Mouse (Mus musculus) E14TG2a.4 (cell line): ENCODE measurements around the gene Ust.

Source experiments
- CTCF ChIP-seq: conservative IDR thresholded peaks from 2 replicates; pipeline ENCODE4 v1.5.1; 2014; ENCODE audit warnings: low read length
- NANOG ChIP-seq: IDR thresholded peaks from 2 replicates; pipeline ENCODE4 v1.6.1; 2014; ENCODE audit warnings: borderline replicate concordance, low read length, mixed read lengths
- POU5F1 ChIP-seq: IDR thresholded peaks from 2 replicates; pipeline ENCODE4 v1.6.1; 2014; ENCODE audit warnings: low read length, borderline replicate concordance

DNA sequence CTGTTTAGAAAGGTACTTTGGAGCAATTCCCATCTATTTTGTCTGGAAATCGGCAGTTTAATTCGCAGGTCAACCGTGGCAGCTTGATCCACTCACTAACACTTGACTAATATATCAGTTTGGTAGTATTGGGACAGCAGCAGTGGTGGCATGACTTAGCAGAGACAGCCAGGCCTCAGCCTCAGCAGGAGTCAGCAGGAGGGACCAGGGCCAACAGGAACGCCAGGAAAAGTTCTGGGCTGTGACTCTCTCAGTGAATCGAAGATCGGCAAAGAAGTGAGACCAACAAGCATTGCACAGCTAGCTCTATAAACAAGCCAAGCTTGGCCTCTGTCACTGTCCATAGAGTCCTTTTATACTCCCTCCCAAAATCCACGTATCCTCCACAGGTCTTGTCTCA lies 168.0 kb downstream of the Ust start:
- TF ChIP-seq CTCF = no peak
- TF ChIP-seq POU5F1 = no peak
- no peak for TF ChIP-seq NANOG
